Mouse (Mus musculus) liver, postnatal 0 days (tissue): ENCODE measurements around the gene Grm5.

Source experiments
- CTCF ChIP-seq: sonication (generic); IDR thresholded peaks from 2 replicates; pipeline ENCODE4 v1.5.1; 2016; ENCODE audit warnings: antibody characterized with exemption, low read depth
- EP300 ChIP-seq: IDR thresholded peaks from 2 replicates; pipeline ENCODE4 v1.6.1; 2016; ENCODE audit warnings: antibody characterized with exemption, low read depth, mild to moderate bottlenecking

DNA sequence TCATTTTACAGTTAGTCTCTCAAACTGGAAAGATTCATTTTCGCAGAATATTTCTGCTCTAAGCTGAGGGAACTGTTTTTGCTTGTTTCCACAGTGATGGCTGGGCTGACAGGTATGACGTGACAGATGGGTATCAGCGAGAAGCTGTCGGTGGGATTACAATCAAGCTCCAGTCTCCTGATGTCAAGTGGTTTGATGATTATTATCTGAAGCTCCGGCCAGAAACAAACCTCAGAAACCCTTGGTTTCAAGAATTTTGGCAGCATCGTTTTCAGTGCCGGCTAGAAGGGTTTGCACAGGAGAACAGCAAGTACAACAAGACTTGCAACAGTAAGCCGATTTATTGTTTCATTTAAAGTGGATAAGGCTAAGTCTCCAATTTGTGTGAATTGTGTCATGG lies 391.1 kb downstream of the Grm5 start:
- TF ChIP-seq CTCF (no peak), EP300 (no peak)
